Mouse (Mus musculus) left cerebral cortex, postnatal 36 days (tissue): ENCODE results near the gene Lemd1. TPM values are rescaled to one million over a fixed set of nuclear protein-coding genes. Genes with fewer than 3 reads are reported as not detected.

Experiments used
- DNase-seq, 2 experiments: peaks; one replicate each; pipeline ENCODE4 v3.0.0; 2021 to 2022; ENCODE audit warnings: low spot score in 2 of 2, mixed read lengths in 1 of 2
- intact Hi-C: fragments of 180-260 bp; cut with DNase I; formaldehyde crosslinking; loops from one replicate; pipeline ENCODE4 v1.15.1; 2025
- total RNA-seq, 2 experiments: library from RNA; stranded (reverse); gene quantifications; 2 replicates each; pipeline ENCODE4 v1.2.3; 2021

Gene Lemd1
- total RNA-seq, 2 experiments from 2014 or later, result 6.3 to 6.4 TPM

GRCm38 (mm10) chr1:132198401-132199071, 7.3 kb downstream of the Lemd1 start:
- intact Hi-C loops, result no loop called here
- peak in 1 of 2 experiments; percentile 44 for DNase-seq

GRCm38 (mm10) chr1:132199244-132199643, 8.0 kb downstream of the Lemd1 start:
- intact Hi-C loops, result no loop called here
- DNase-seq, result peak in 1 of 2 experiments; percentile 57

GRCm38 (mm10) chr1:132199934-132200333, 8.7 kb downstream of the Lemd1 start:
- peak in 1 of 2 experiments; percentile 62 for DNase-seq
- intact Hi-C loops, result no loop called here

- DNase-seq, result peak; percentile 79 to 82
- intact Hi-C loops, result no loop called here
Observed at GRCm38 (mm10) chr1:132200562-132201510, 9.6 kb downstream of the Lemd1 start.

- DNase-seq, result no peak
- intact Hi-C loops, result no loop called here
Observed at GRCm38 (mm10) chr1:132201511-132201860, 10.3 kb downstream of the Lemd1 start.

- intact Hi-C loops, result no loop called here
- DNase-seq, result no peak
Observed at GRCm38 (mm10) chr1:132201936-132202335, 10.7 kb downstream of the Lemd1 start.

GRCm38 (mm10) chr1:132202771-132203170, 11.5 kb downstream of the Lemd1 start:
- intact Hi-C loops, result no loop called here
- peak; percentile 54 for DNase-seq

- no peak for DNase-seq
- intact Hi-C loops, result no loop called here
Observed at GRCm38 (mm10) chr1:132205958-132206357, 14.7 kb downstream of the Lemd1 start.

- no peak for DNase-seq
- intact Hi-C loops, result no loop called here
Observed at GRCm38 (mm10) chr1:132206828-132207227, 15.6 kb downstream of the Lemd1 start.

GRCm38 (mm10) chr1:132208154-132208553, 16.9 kb downstream of the Lemd1 start:
- peak; percentile 46 to 66 for DNase-seq
- intact Hi-C loops, result no loop called here

GRCm38 (mm10) chr1:132209400-132209799, 18.2 kb downstream of the Lemd1 start:
- intact Hi-C loops, result no loop called here
- no peak for DNase-seq

GRCm38 (mm10) chr1:132210922-132211321, 19.7 kb downstream of the Lemd1 start:
- DNase-seq, result no peak
- intact Hi-C loops, result no loop called here

GRCm38 (mm10) chr1:132211672-132212071, 20.4 kb downstream of the Lemd1 start:
- no peak for DNase-seq

GRCm38 (mm10) chr1:132212218-132212617, 21.0 kb downstream of the Lemd1 start:
- intact Hi-C loops, result no loop called here
- peak; percentile 86 to 89 for DNase-seq

More at GRCm38 (mm10) chr1:132211672-132212071, 20.4 kb downstream of the Lemd1 start:
- intact Hi-C loops, result no loop called here

GRCm38 (mm10) chr1:132213076-132213475, 21.8 kb downstream of the Lemd1 start:
- no peak for DNase-seq
- intact Hi-C loops, result no loop called here

GRCm38 (mm10) chr1:132216276-132216675, 25.0 kb downstream of the Lemd1 start:
- intact Hi-C loops, result no loop called here
- DNase-seq, result no peak

- no peak for DNase-seq
- intact Hi-C loops, result no loop called here
Observed at GRCm38 (mm10) chr1:132221627-132222026, 30.4 kb downstream of the Lemd1 start.

GRCm38 (mm10) chr1:132222166-132222565, 30.9 kb downstream of the Lemd1 start:
- intact Hi-C loops, result no loop called here
- DNase-seq, result no peak

- no peak for DNase-seq
- intact Hi-C loops, result no loop called here
Observed at GRCm38 (mm10) chr1:132226297-132227080, 35.3 kb downstream of the Lemd1 start.

GRCm38 (mm10) chr1:132229667-132230066, 38.4 kb downstream of the Lemd1 start, which contains the start of gene Gm10188:
Gm10188 (minus strand) TSS chr1:132229767.
- no peak for DNase-seq
- intact Hi-C loops, result loop anchor here (10.0 kb wide), 1 partner anchor 125 kb away; no protein-coding TSS in a partner anchor
